Mouse (Mus musculus): ENCODE results near the gene Prrt1. TPM values are rescaled to one million over a fixed set of nuclear protein-coding genes. Genes with fewer than 3 reads are reported as not detected.

Gene Prrt1
- polyA plus RNA-seq, 1 experiment from 2014 or later, result not detected

GRCm38 (mm10) chr17:34628644-34628967, 727 bp upstream of the Prrt1 start:
- H3K27ac ChIP-seq (ENCODE audit: low read depth, low read length), result no peak overlapping the region

GRCm38 (mm10) chr17:34629796-34630603, 667 bp downstream of the Prrt1 start:
- Histone ChIP-seq H3K27me3 (replicated peaks; ENCODE audit: control insufficient read depth, insufficient read depth, low read length) (peaks cover 48% of the 10 kb centered on the region), H3K9ac (ENCODE audit: low read depth, low read length) (no peak overlapping the region), H3K9me3 (ENCODE audit: control insufficient read depth, low read length) (no peaks in the 10 kb centered on the region), H3K4me3 (ENCODE audit: low read depth, low read length) (peak overlapping the region; percentile 33; the same call in 1 of the 2 replicates), H3K36me3 (ENCODE audit: control insufficient read depth, insufficient read depth, low read length) (peaks cover 4% of the 10 kb centered on the region; the same call in 1 of the 2 replicates), H3K4me1 (replicated peaks; ENCODE audit: control insufficient read depth, insufficient read depth, low read length) (peaks cover 36% of the 10 kb centered on the region), H3K4me2 (peak overlapping the region; percentile 58; the same call in 1 of the 2 replicates), H3K27ac (ENCODE audit: low read depth, low read length) (no peak overlapping the region)
- DNase-seq (ENCODE audit: low spot score) (no peak), ATAC-seq (replicated peaks; ENCODE audit: low FRiP score) (no peak)
- 14% methylated on average over 12 of the region's 12 CpGs for WGBS

More at GRCm38 (mm10) chr17:34628644-34628967, 727 bp upstream of the Prrt1 start:
- no peak overlapping the region for H3K4me3 ChIP-seq (ENCODE audit: low read depth, low read length)
- H3K4me1 ChIP-seq (replicated peaks; ENCODE audit: control insufficient read depth, insufficient read depth, low read length), result peaks cover 36% of the 10 kb centered on the region
- H3K9ac ChIP-seq (ENCODE audit: low read depth, low read length), result no peak overlapping the region; the same call in 1 of the 2 replicates
- H3K9me3 ChIP-seq (ENCODE audit: control insufficient read depth, low read length), result no peaks in the 10 kb centered on the region
- no peak for DNase-seq (ENCODE audit: low spot score)
- WGBS, result 33% methylated on average over 5 of the region's 5 CpGs
- peak overlapping the region; percentile 94 for H3K4me2 ChIP-seq
- H3K27me3 ChIP-seq (replicated peaks; ENCODE audit: control insufficient read depth, insufficient read depth, low read length), result peaks cover 48% of the 10 kb centered on the region
- no peak for ATAC-seq (replicated peaks; ENCODE audit: low FRiP score)
- H3K36me3 ChIP-seq (ENCODE audit: control insufficient read depth, insufficient read depth, low read length), result peaks cover 4% of the 10 kb centered on the region; the same call in 1 of the 2 replicates

- Histone ChIP-seq H3K9me3 (ENCODE audit: control insufficient read depth, low read length) (no peaks in the 10 kb centered on the region), H3K4me1 (replicated peaks; ENCODE audit: control insufficient read depth, insufficient read depth, low read length) (peaks cover 36% of the 10 kb centered on the region), H3K9ac (ENCODE audit: low read depth, low read length) (peak overlapping the region; percentile 31), H3K4me2 (peak overlapping the region; percentile 58), H3K36me3 (ENCODE audit: control insufficient read depth, insufficient read depth, low read length) (no peaks in the 10 kb centered on the region), H3K27ac (ENCODE audit: low read depth, low read length) (no peak overlapping the region), H3K27me3 (replicated peaks; ENCODE audit: control insufficient read depth, insufficient read depth, low read length) (peaks cover 48% of the 10 kb centered on the region), H3K4me3 (ENCODE audit: low read depth, low read length) (peak overlapping the region; percentile 33)
- WGBS, result 4% methylated on average over 46 of the region's 48 CpGs
- DNase-seq (ENCODE audit: low spot score) (no peak), ATAC-seq (replicated peaks; ENCODE audit: low FRiP score) (no peak)
These were observed 1.5 kb downstream of the Prrt1 start for GRCm38 (mm10) chr17:34630761-34631301.

- no peak overlapping the region for H3K27ac ChIP-seq (ENCODE audit: low read depth, low read length)
- H3K9ac ChIP-seq (ENCODE audit: low read depth, low read length), result no peak overlapping the region
- DNase-seq (ENCODE audit: low spot score) (no peak), ATAC-seq (replicated peaks; ENCODE audit: low FRiP score) (no peak)
- H3K4me2 ChIP-seq, result peak overlapping the region; percentile 69
- H3K27me3 ChIP-seq (replicated peaks; ENCODE audit: control insufficient read depth, insufficient read depth, low read length), result peaks cover 48% of the 10 kb centered on the region
- WGBS, result 9% methylated on average over 12 of the region's 12 CpGs
- H3K9me3 ChIP-seq (ENCODE audit: control insufficient read depth, low read length), result no peaks in the 10 kb centered on the region
- H3K4me3 ChIP-seq (ENCODE audit: low read depth, low read length), result peak overlapping the region; percentile 41
- peaks cover 32% of the 10 kb centered on the region for H3K4me1 ChIP-seq (replicated peaks; ENCODE audit: control insufficient read depth, insufficient read depth, low read length)
- no peaks in the 10 kb centered on the region for H3K36me3 ChIP-seq (ENCODE audit: control insufficient read depth, insufficient read depth, low read length)
These were observed 2.3 kb downstream of the Prrt1 start for GRCm38 (mm10) chr17:34631647-34632046.

GRCm38 (mm10) chr17:34632261-34632691, 2.9 kb downstream of the Prrt1 start:
- H3K9ac ChIP-seq (ENCODE audit: low read depth, low read length), result no peak overlapping the region
- WGBS, result under 1% methylated on average over 26 of the region's 26 CpGs
- H3K36me3 ChIP-seq (ENCODE audit: control insufficient read depth, insufficient read depth, low read length), result no peaks in the 10 kb centered on the region
- peak overlapping the region; percentile 41 for H3K4me3 ChIP-seq (ENCODE audit: low read depth, low read length)
- DNase-seq (ENCODE audit: low spot score) (no peak), ATAC-seq (replicated peaks; ENCODE audit: low FRiP score) (peak; percentile 22; the same call in 1 of the 2 replicates)
- H3K27me3 ChIP-seq (replicated peaks; ENCODE audit: control insufficient read depth, insufficient read depth, low read length), result peaks cover 48% of the 10 kb centered on the region
- peaks cover 32% of the 10 kb centered on the region for H3K4me1 ChIP-seq (replicated peaks; ENCODE audit: control insufficient read depth, insufficient read depth, low read length)
- H3K27ac ChIP-seq (ENCODE audit: low read depth, low read length), result no peak overlapping the region
- H3K4me2 ChIP-seq, result peak overlapping the region; percentile 69
- H3K9me3 ChIP-seq (ENCODE audit: control insufficient read depth, low read length), result no peaks in the 10 kb centered on the region

GRCm38 (mm10) chr17:34635671-34636070, 6.3 kb downstream of the Prrt1 start:
- H3K27me3 ChIP-seq (replicated peaks; ENCODE audit: control insufficient read depth, insufficient read depth, low read length), result peaks cover 23% of the 10 kb centered on the region

GRCm38 (mm10) chr17:34637459-34637858, 8.1 kb downstream of the Prrt1 start:
- no peak overlapping the region for H3K9ac ChIP-seq (ENCODE audit: low read depth, low read length)
- no peaks in the 10 kb centered on the region for H3K9me3 ChIP-seq (ENCODE audit: control insufficient read depth, low read length)
- peaks cover 5% of the 10 kb centered on the region for H3K27me3 ChIP-seq (replicated peaks; ENCODE audit: control insufficient read depth, insufficient read depth, low read length)
- DNase-seq (ENCODE audit: low spot score) (no peak), ATAC-seq (replicated peaks; ENCODE audit: low FRiP score) (no peak)
- no peak overlapping the region for H3K27ac ChIP-seq (ENCODE audit: low read depth, low read length)
- WGBS, result 70% methylated on average over 3 of the region's 3 CpGs
- peaks cover under 1% of the 10 kb centered on the region for H3K4me1 ChIP-seq (replicated peaks; ENCODE audit: control insufficient read depth, insufficient read depth, low read length)
- no peaks in the 10 kb centered on the region for H3K36me3 ChIP-seq (ENCODE audit: control insufficient read depth, insufficient read depth, low read length)
- H3K4me3 ChIP-seq (ENCODE audit: low read depth, low read length), result no peak overlapping the region
- H3K4me2 ChIP-seq, result no peak overlapping the region

More at GRCm38 (mm10) chr17:34635671-34636070, 6.3 kb downstream of the Prrt1 start:
- no peaks in the 10 kb centered on the region for H3K36me3 ChIP-seq (ENCODE audit: control insufficient read depth, insufficient read depth, low read length)
- no peaks in the 10 kb centered on the region for H3K9me3 ChIP-seq (ENCODE audit: control insufficient read depth, low read length)
- ATAC-seq (replicated peaks; ENCODE audit: low FRiP score), result no peak
- H3K9ac ChIP-seq (ENCODE audit: low read depth, low read length), result no peak overlapping the region
- peaks cover 15% of the 10 kb centered on the region for H3K4me1 ChIP-seq (replicated peaks; ENCODE audit: control insufficient read depth, insufficient read depth, low read length)
- H3K4me2 ChIP-seq, result no peak overlapping the region
- no peak overlapping the region for H3K27ac ChIP-seq (ENCODE audit: low read depth, low read length)
- H3K4me3 ChIP-seq (ENCODE audit: low read depth, low read length), result no peak overlapping the region
- 62% methylated on average over 2 of the region's 2 CpGs for WGBS
- no peak for DNase-seq (ENCODE audit: low spot score)

GRCm38 (mm10) chr17:34639461-34640255, 10.3 kb downstream of the Prrt1 start:
- no peaks in the 10 kb centered on the region for H3K27me3 ChIP-seq (replicated peaks; ENCODE audit: control insufficient read depth, insufficient read depth, low read length)
- no peak overlapping the region for H3K9ac ChIP-seq (ENCODE audit: low read depth, low read length)
- WGBS, result 74% methylated on average over 7 of the region's 7 CpGs
- ATAC-seq (replicated peaks; ENCODE audit: low FRiP score), result no peak
- no peaks in the 10 kb centered on the region for H3K9me3 ChIP-seq (ENCODE audit: control insufficient read depth, low read length)
- no peak overlapping the region for H3K27ac ChIP-seq (ENCODE audit: low read depth, low read length)
- H3K4me2 ChIP-seq, result no peak overlapping the region
- H3K4me1 ChIP-seq (replicated peaks; ENCODE audit: control insufficient read depth, insufficient read depth, low read length), result no peaks in the 10 kb centered on the region
- DNase-seq (ENCODE audit: low spot score), result no peak
- H3K36me3 ChIP-seq (ENCODE audit: control insufficient read depth, insufficient read depth, low read length), result no peaks in the 10 kb centered on the region
- H3K4me3 ChIP-seq (ENCODE audit: low read depth, low read length), result no peak overlapping the region

All from liver, embryonic 11.5 days (tissue).